Mouse (Mus musculus): Measurements from ENCODE around the gene Ush2a. TPM values are rescaled to one million over a fixed set of nuclear protein-coding genes. Genes with fewer than 3 reads are reported as not detected.

Gene Ush2a
- total RNA-seq, 4 experiments from 2014 or later, result 0.11 to 0.39 (median 0.23) TPM

GRCm38 (mm10) chr1:188539621-188540020 lies 277.8 kb downstream of the Ush2a start:
- DNase-seq (ENCODE audit: low spot score in 2 of 2), result no peak

- DNase-seq (ENCODE audit: low spot score in 2 of 2), result no peak
These were observed 279.7 kb downstream of the Ush2a start for GRCm38 (mm10) chr1:188541492-188541891.

- DNase-seq (ENCODE audit: low spot score in 2 of 2), result no peak
These were observed 281.5 kb downstream of the Ush2a start for GRCm38 (mm10) chr1:188543364-188543763.

- no peak for DNase-seq (ENCODE audit: low spot score in 2 of 2)
These were observed 287.9 kb downstream of the Ush2a start for GRCm38 (mm10) chr1:188549686-188550085.

- no peak for DNase-seq (ENCODE audit: low spot score in 2 of 2)
These were observed 290.0 kb downstream of the Ush2a start for GRCm38 (mm10) chr1:188551802-188552201.

- DNase-seq (ENCODE audit: low spot score in 2 of 2), result no peak
These were observed 297.1 kb downstream of the Ush2a start for GRCm38 (mm10) chr1:188558911-188559310.

- DNase-seq (ENCODE audit: low spot score in 2 of 2), result no peak
These were observed 304.4 kb downstream of the Ush2a start for GRCm38 (mm10) chr1:188566229-188566628.

- DNase-seq (ENCODE audit: low spot score in 2 of 2), result no peak
These were observed 305.7 kb downstream of the Ush2a start for GRCm38 (mm10) chr1:188567486-188567885.

- DNase-seq (ENCODE audit: low spot score in 2 of 2), result peak; percentile 33 to 34
These were observed 306.6 kb downstream of the Ush2a start for GRCm38 (mm10) chr1:188568295-188568961.

- DNase-seq (ENCODE audit: low spot score in 2 of 2), result no peak
These were observed 314.5 kb downstream of the Ush2a start for GRCm38 (mm10) chr1:188576246-188576747.

- DNase-seq (ENCODE audit: low spot score in 2 of 2), result no peak
These were observed 315.6 kb downstream of the Ush2a start for GRCm38 (mm10) chr1:188577376-188577775.

GRCm38 (mm10) chr1:188581136-188581535 lies 319.3 kb downstream of the Ush2a start:
- no peak for DNase-seq (ENCODE audit: low spot score in 2 of 2)

- DNase-seq (ENCODE audit: low spot score in 2 of 2), result no peak
These were observed 333.4 kb downstream of the Ush2a start for GRCm38 (mm10) chr1:188595251-188595650.

- DNase-seq (ENCODE audit: low spot score in 2 of 2), result no peak
These were observed 336.2 kb downstream of the Ush2a start for GRCm38 (mm10) chr1:188598052-188598451.

GRCm38 (mm10) chr1:188599134-188599533 lies 337.3 kb downstream of the Ush2a start:
- DNase-seq (ENCODE audit: low spot score in 2 of 2), result no peak

GRCm38 (mm10) chr1:188606450-188606849 lies 344.6 kb downstream of the Ush2a start:
- DNase-seq (ENCODE audit: low spot score in 2 of 2), result no peak

GRCm38 (mm10) chr1:188616547-188616946 lies 354.7 kb downstream of the Ush2a start:
- DNase-seq (ENCODE audit: low spot score in 2 of 2), result peak; percentile 52 to 58

- peak in 1 of 2 experiments; percentile 25 for DNase-seq (ENCODE audit: low spot score in 2 of 2)
These were observed 371.9 kb downstream of the Ush2a start for GRCm38 (mm10) chr1:188633736-188634135.

GRCm38 (mm10) chr1:188639666-188640065 lies 377.8 kb downstream of the Ush2a start:
- no peak for DNase-seq (ENCODE audit: low spot score in 2 of 2)

GRCm38 (mm10) chr1:188643156-188643555 lies 381.3 kb downstream of the Ush2a start:
- no peak for DNase-seq (ENCODE audit: low spot score in 2 of 2)

- DNase-seq (ENCODE audit: low spot score in 2 of 2), result no peak
These were observed 391.2 kb downstream of the Ush2a start for GRCm38 (mm10) chr1:188653001-188653400.

GRCm38 (mm10) chr1:188656121-188656520 lies 394.3 kb downstream of the Ush2a start:
- no peak for DNase-seq (ENCODE audit: low spot score in 2 of 2)

- DNase-seq (ENCODE audit: low spot score in 2 of 2), result no peak
These were observed 397.3 kb downstream of the Ush2a start for GRCm38 (mm10) chr1:188659159-188659558.
